Mouse (Mus musculus) embryonic stem cell, embryonic (primary cell): ENCODE measurements around the gene Tspan4.

Source experiments
- CTCF ChIA-PET, 4 experiments: fragments of 300-600 bp in 2 of 4; fragments of 350-600 bp in 2 of 4; sonication (Branson Sonifier 250); formaldehyde crosslinking; loops; one replicate each; lab custom pipeline; 2022; ENCODE audit warnings: inconsistent platforms in 2 of 4; lab: Charles Lee
- POLR2A ChIA-PET, 4 experiments: fragments of 300-600 bp in 2 of 4; fragments of 350-600 bp in 2 of 4; sonication (Branson Sonifier 250); formaldehyde crosslinking; loops; one replicate each; lab custom pipeline; 2022; ENCODE audit warnings: antibody characterized with exemption in 4 of 4, inconsistent platforms in 1 of 4; lab: Charles Lee

The Tspan4 gene

GRCm38 (mm10) chr7:141475011-141475804 is at the start of gene Tspan4, which contains the start of gene Polr2l:
Tspan4 (plus strand) TSS chr7:141475240.
Polr2l (minus strand) TSS chr7:141475132.
- ChIA-PET CTCF (interaction anchor here in 3 of 4 experiments (0.6 to 1.9 kb wide), 7 partner anchors 8 to 700 kb away, joined by 3 to 6 read pairs (median 4); partner anchors contain the start of genes Cd151 (in 1 of the 3) and Cracr2b (in 1 of the 3)), POLR2A (interaction anchor here (0.5 to 38.4 kb wide), 64 partner anchors 9 to 620 kb away, joined by 3 to 944 read pairs (median 4); partner anchors contain the start of genes Chid1 (in 3 of the 4), Pnpla2 (in 3 of the 4), Cd151 (in 2 of the 4) and Cracr2b (in 2 of the 4))

- POLR2A ChIA-PET: interaction anchor here in 3 of 4 experiments (0.5 to 21.5 kb wide), 16 partner anchors 7 to 199 kb away, joined by 3 to 465 read pairs (median 6); partner anchors contain the start of genes Rplp2 (in 3 of the 3), Cracr2b (in 2 of the 3), Taldo1 (in 2 of the 3) and Cd151 (in 1 of the 3)
- CTCF ChIA-PET: interaction anchor here (0.6 to 4.1 kb wide), 7 partner anchors 12 to 376 kb away, joined by 3 to 22 read pairs (median 4); partner anchors contain the start of genes Cd151 (in 1 of the 4) and Slc25a22 (in 1 of the 4)
These were observed 47.9 kb upstream of the Tspan4 start for GRCm38 (mm10) chr7:141426948-141427730.

- CTCF ChIA-PET: interaction anchor here in 3 of 4 experiments (0.6 to 4.1 kb wide), 11 partner anchors 9 to 282 kb away, joined by 3 to 22 read pairs (median 4); partner anchors contain the start of genes Pidd1 (in 1 of the 3), Rassf7 (in 1 of the 3), Slc25a22 (in 1 of the 3) and Taldo1 (in 1 of the 3)
- POLR2A ChIA-PET: interaction anchor here in 3 of 4 experiments (0.5 to 21.5 kb wide), 32 partner anchors 9 to 365 kb away, joined by 3 to 465 read pairs (median 4); partner anchors contain the start of genes Gatd1 (in 2 of the 3), Pidd1 (in 2 of the 3), Rplp2 (in 2 of the 3) and Slc25a22 (in 2 of the 3)
These were observed 46.3 kb upstream of the Tspan4 start for GRCm38 (mm10) chr7:141428701-141429100.

- ChIA-PET CTCF (interaction anchor here (0.6 to 4.1 kb wide), 13 partner anchors 10 to 282 kb away, joined by 3 to 22 read pairs (median 4); partner anchors contain the start of genes Eps8l2 (in 1 of the 4), Pidd1 (in 1 of the 4), Rassf7 (in 1 of the 4) and Slc25a22 (in 1 of the 4)), POLR2A (interaction anchor here in 3 of 4 experiments (0.5 to 21.5 kb wide), 31 partner anchors 8 to 366 kb away, joined by 3 to 465 read pairs (median 4); partner anchors contain the start of genes Gatd1 (in 2 of the 3), Pidd1 (in 2 of the 3), Rplp2 (in 2 of the 3) and Slc25a22 (in 2 of the 3))
These were observed 45.7 kb upstream of the Tspan4 start, which contains the start of gene Cend1 for GRCm38 (mm10) chr7:141429310-141429709. Cend1 (minus strand) TSS chr7:141429491.

GRCm38 (mm10) chr7:141429840-141430584 is 45.0 kb upstream of the Tspan4 start:
- POLR2A ChIA-PET: interaction anchor here in 3 of 4 experiments (0.6 to 21.5 kb wide), 23 partner anchors 9 to 366 kb away, joined by 3 to 465 read pairs (median 4); partner anchors contain the start of genes Gatd1 (in 2 of the 3), Pidd1 (in 2 of the 3), Rplp2 (in 2 of the 3) and Cd151 (in 1 of the 3)
- CTCF ChIA-PET: interaction anchor here in 3 of 4 experiments (0.6 to 4.1 kb wide), 8 partner anchors 9 to 100 kb away, joined by 3 to 22 read pairs (median 5); partner anchors contain the start of genes Eps8l2 (in 1 of the 3), Pidd1 (in 1 of the 3) and Slc25a22 (in 1 of the 3)

- ChIA-PET POLR2A (interaction anchor here in 2 of 4 experiments (0.6 to 21.5 kb wide), 10 partner anchors 9 to 38 kb away, joined by 3 to 465 read pairs (median 17); partner anchors contain the start of genes Pidd1 (in 2 of the 2), Rplp2 (in 2 of the 2), Cd151 (in 1 of the 2) and Cracr2b (in 1 of the 2)), CTCF (interaction anchor here in 1 of 4 experiments (0.6 to 4.1 kb wide), 4 partner anchors 8 to 55 kb away, joined by 3 to 22 read pairs (median 6); partner anchors contain the start of gene Slc25a22)
These were observed 44.3 kb upstream of the Tspan4 start for GRCm38 (mm10) chr7:141430585-141431240.

- CTCF ChIA-PET: interaction anchor here in 1 of 4 experiments (0.6 kb wide), 1 partner anchor 56 kb away, joined by 3 read pairs; no protein-coding TSS in a partner anchor
These were observed 43.4 kb upstream of the Tspan4 start for GRCm38 (mm10) chr7:141431434-141432185.

GRCm38 (mm10) chr7:141432186-141432611 is 42.8 kb upstream of the Tspan4 start:
- POLR2A ChIA-PET: interaction anchor here in 3 of 4 experiments (0.6 to 21.5 kb wide), 5 partner anchors 8 to 27 kb away, joined by 3 to 465 read pairs (median 21); partner anchors contain the start of genes Rplp2 (in 2 of the 3), Cd151 (in 1 of the 3), Cracr2b (in 1 of the 3) and Pidd1 (in 1 of the 3)
- CTCF ChIA-PET: no interaction called here

More at GRCm38 (mm10) chr7:141431434-141432185, 43.4 kb upstream of the Tspan4 start:
- POLR2A ChIA-PET: interaction anchor here in 3 of 4 experiments (0.6 to 21.5 kb wide), 4 partner anchors 8 to 27 kb away, joined by 3 to 465 read pairs (median 43); partner anchors contain the start of genes Rplp2 (in 2 of the 3), Cd151 (in 1 of the 3), Cracr2b (in 1 of the 3) and Pidd1 (in 1 of the 3)

- ChIA-PET CTCF (interaction anchor here in 3 of 4 experiments (0.5 to 0.6 kb wide), 3 partner anchors 13 to 234 kb away, joined by 3 read pairs; no protein-coding TSS in a partner anchor), POLR2A (interaction anchor here in 2 of 4 experiments (0.9 to 21.5 kb wide), 4 partner anchors 10 to 26 kb away, joined by 3 to 465 read pairs (median 12); partner anchors contain the start of genes Rplp2 (in 2 of the 2), Cd151 (in 1 of the 2), Cracr2b (in 1 of the 2) and Pnpla2 (in 1 of the 2))
These were observed 42.1 kb upstream of the Tspan4 start for GRCm38 (mm10) chr7:141432741-141433516.

GRCm38 (mm10) chr7:141433517-141434400 is 41.3 kb upstream of the Tspan4 start:
- POLR2A ChIA-PET: interaction anchor here in 3 of 4 experiments (0.8 to 21.5 kb wide), 15 partner anchors 8 to 310 kb away, joined by 3 to 465 read pairs (median 5); partner anchors contain the start of genes Pnpla2 (in 2 of the 3), Rplp2 (in 2 of the 3), Cd151 (in 1 of the 3) and Cracr2b (in 1 of the 3)
- CTCF ChIA-PET: interaction anchor here in 3 of 4 experiments (0.5 to 1.7 kb wide), 10 partner anchors 8 to 235 kb away, joined by 3 to 9 read pairs (median 3); partner anchors contain the start of gene Rplp2 (in 1 of the 3)

GRCm38 (mm10) chr7:141434464-141434863 is 40.6 kb upstream of the Tspan4 start:
- CTCF ChIA-PET: interaction anchor here (0.5 to 1.7 kb wide), 10 partner anchors 8 to 206 kb away, joined by 3 to 9 read pairs (median 3); partner anchors contain the start of gene Rplp2 (in 1 of the 4)
- POLR2A ChIA-PET: interaction anchor here in 3 of 4 experiments (0.8 to 21.5 kb wide), 19 partner anchors 8 to 311 kb away, joined by 3 to 465 read pairs (median 4); partner anchors contain the start of genes Pnpla2 (in 2 of the 3), Rplp2 (in 2 of the 3), Taldo1 (in 2 of the 3) and Cd151 (in 1 of the 3)
